Mouse (Mus musculus): ENCODE data around the gene Cfap58.
A peak's percentile ranks its signal among the peaks of the same experiment; 100 is the strongest.

Cfap58 gene

DNA sequence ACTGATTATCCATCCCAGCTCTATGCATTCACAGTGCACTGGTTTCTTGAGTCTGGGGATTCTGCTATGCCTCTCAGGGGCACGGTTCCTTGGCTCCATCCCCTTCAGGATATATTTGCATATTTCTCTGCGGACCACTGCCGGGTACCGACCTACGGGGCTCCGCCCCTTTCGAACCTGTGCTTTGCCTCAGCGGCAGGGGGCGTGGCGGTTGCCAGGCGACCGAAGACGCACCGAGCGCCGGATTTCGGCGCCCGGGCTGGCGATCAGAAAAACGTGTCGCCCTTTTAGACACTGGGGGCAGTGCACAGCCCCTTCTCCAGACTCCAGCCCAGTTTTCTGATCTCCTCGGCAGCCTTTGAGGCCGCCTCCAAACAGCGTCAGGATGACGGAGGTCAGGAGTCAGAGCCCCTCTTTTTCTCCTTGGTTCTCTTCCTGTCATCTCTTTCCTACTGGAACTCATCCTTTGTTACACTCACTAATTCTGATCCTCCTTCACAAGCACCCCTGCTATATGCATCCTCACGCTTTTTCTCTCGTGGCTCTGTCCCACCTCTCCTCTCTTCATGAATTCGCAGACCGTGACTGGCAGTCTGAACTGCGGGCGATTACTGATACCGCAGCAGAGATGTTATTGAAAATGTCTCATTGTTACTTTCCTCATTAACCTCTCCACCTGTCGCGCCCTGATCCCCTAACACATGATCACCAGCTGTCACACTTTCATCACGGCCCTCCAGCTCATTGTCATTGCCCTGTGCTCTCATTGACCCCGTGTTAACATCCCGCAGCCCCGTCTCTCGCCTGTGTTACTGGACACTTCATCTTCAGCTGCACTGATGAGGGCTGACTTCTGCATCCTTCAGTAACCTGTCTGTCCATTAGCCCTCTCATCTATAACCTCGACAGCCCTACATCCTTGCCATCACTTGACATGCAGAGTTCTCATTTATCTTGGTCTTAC is at the start of gene Cfap58:
Gene Cfap58, plus strand, starts transcription at position 233 of the 964 bp plus-strand sequence.
- peak; percentile 82 for DNase-seq

DNA sequence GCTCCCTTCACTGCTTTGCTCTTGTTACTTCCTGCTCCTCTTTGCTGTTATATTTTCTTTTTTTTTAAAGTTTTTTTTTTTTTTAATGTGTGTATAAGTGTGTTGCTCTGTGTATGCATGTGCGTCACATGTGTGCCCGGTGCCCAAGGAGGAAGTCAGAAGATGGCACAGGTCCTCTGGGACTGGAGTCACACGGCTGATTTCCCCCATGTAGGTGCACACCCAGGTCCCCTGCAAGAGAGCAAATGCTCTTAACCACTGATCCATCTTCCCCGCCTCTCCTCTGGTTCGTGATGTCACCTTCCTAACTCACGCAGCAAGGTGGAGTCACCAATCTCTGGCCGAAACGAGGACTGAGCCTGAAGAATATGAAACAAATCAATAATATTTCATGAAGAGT is 49.4 kb upstream of the Cfap58 start:
- no peak for DNase-seq

DNA sequence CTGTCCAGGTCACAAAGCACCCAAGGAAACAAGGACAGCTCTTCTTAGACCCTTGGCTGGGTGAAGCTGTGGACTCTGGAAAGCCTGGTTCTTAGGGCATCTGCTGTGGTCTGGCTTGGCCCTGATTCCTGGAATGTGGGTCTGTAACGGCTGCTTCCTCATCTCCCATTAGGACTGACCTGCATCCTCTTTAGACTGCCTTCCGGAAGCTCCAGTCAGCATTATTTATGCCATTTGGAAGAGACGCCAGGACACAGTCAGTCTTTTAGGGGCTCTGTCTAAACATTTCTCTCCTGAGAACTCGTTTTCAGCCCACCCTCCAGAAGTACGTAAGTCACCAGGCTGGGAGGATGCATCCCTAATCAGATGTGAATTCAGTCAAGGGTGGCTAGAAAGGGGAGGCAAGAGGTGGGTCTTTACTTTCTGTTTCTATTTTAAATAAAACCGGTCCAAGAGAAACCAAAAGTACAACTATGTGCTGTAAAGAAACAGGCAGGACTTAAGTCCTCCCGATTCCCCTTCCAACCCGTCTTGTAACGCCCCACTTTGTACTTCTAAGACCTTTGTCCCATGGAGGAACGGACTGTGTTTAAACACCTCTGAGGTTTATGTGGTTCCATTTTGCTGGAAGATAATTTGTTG is 46.9 kb upstream of the Cfap58 start:
- no peak for DNase-seq

GRCm38 (mm10) chr19:47891562-47892312 is 45.7 kb upstream of the Cfap58 start:
- DNase-seq, result no peak

DNA sequence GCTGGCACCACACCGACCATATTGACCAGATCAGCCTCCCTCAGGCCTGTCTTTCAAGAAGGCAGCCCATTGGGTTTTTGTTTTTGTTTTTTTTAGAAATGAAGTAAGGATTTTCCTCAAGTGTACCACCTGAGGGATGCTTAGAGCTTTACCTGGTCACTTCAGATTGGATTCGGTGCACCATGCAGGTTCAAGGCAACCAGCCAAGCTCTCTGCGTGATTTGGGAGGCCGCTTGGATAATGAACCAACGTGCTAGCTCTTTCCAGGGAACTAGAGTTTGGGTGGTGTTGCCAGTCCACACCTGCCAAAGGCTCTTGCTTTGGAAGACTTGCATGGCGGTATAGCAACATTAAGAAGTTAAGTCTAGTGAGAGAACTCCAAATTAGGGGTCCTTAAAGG is 44.4 kb upstream of the Cfap58 start:
- no peak for DNase-seq

DNA sequence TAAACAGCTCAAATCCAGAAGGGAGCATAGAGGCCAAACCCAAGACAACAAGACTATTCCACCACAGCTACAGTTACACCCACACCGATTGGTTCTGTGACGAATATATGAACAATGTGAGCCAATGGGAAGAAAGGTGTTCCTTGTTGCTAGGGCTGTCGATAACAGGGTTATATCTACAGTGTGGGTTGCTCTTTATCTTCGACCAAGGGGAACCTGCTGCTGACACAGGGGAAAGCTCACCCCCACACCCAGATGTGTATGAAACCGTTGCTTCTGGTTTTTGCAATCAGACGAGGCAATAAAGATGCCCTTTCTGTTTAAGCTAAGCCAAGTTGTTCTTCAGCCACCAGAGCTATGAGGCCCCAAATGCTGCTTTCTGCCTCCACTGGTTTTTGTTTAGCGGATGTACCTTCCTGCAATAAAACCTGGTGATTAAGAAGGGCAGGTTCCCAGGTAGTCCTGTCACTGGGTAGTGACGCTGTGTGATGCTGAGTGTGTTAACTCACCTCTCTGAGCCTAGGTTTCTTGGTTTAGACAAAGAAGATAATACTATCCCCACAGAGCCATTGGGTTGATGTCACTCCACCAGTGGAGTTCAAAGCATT is 38.9 kb upstream of the Cfap58 start:
- no peak for DNase-seq

- DNase-seq, result no peak
Observed at GRCm38 (mm10) chr19:47900012-47900411, 37.5 kb upstream of the Cfap58 start.

- DNase-seq, result no peak
Observed at GRCm38 (mm10) chr19:47900558-47900957, 36.9 kb upstream of the Cfap58 start.

GRCm38 (mm10) chr19:47902316-47903201 is 34.9 kb upstream of the Cfap58 start:
- DNase-seq, result no peak

DNA sequence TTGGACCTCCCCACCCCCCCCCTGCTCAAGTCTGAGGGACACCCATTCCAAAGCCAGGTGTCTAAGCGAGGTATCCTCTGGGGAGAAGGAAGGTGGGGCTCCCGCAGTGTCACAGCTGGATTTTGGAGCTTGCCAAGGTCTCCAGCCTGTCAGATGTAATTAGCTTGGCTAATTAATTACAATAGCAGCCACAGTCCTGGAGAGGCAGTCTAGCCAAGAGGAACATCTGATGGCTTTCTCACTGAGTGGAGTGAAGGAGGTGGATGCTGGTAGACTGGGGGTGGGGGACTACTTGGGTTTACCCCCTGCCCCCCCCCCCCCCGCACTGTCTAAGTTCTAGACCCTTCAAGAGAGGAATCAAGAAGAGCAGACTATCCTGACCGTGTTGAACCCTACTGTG is 33.8 kb upstream of the Cfap58 start:
- DNase-seq, result no peak

GRCm38 (mm10) chr19:47905081-47905480 is 32.4 kb upstream of the Cfap58 start:
- DNase-seq, result no peak

- no peak for DNase-seq
Observed at GRCm38 (mm10) chr19:47905603-47906002, 31.9 kb upstream of the Cfap58 start.

DNA sequence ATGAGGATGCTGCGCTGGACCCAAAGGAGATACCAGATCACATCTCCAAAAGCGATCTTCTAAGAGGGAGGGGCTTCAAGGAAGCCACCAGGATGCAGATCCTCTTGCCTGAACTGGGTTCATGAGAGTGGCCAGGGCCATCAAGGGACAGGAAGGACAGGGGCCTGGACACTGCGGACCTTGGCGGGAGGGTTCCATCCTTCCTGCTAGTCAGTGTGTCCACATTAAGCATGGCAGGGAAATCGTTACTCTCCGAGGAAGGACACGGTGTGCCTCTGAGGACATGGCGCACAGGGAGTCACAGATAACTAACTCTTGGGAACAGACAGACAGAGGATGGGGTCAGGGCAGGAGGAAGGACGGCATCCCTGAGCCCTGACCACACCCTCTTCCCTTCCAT is 29.9 kb upstream of the Cfap58 start:
- DNase-seq, result no peak

- no peak for DNase-seq
Observed at GRCm38 (mm10) chr19:47908961-47909371, 28.5 kb upstream of the Cfap58 start.

DNA sequence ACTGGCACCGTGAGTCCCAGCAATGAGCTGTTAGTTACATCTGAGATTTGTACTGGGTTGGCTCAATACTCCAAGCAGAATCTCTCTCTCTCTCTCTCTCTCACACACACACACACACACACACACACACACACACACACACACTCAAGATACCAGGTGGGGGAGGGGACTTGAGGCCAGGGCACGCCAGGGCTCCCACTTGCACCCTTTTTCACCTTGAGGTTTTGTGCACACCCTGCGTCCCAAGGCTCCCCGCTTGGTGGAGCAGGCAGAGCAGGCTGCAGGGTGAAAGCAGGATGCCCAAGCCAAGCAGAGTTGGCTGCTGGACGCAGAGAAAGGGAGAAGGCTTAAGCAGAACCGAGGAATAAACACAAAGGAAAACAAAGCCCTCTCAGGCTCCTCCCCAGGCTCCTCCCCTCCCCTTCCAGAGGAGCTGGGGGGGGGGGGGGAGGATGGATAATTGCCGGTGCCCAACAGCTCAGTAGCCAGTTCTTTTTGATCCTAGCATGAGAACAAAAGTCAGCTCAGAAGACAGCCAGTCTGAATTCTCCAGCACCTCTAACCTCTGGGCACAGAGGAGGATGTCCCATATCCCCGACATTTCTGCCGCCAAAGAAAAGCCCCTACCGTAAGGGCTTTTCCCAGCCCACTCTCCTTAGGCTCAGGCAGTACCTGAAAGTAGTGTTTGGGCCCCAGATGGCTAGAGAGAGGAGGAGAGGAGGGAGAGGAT is 27.9 kb upstream of the Cfap58 start:
- no peak for DNase-seq

DNA sequence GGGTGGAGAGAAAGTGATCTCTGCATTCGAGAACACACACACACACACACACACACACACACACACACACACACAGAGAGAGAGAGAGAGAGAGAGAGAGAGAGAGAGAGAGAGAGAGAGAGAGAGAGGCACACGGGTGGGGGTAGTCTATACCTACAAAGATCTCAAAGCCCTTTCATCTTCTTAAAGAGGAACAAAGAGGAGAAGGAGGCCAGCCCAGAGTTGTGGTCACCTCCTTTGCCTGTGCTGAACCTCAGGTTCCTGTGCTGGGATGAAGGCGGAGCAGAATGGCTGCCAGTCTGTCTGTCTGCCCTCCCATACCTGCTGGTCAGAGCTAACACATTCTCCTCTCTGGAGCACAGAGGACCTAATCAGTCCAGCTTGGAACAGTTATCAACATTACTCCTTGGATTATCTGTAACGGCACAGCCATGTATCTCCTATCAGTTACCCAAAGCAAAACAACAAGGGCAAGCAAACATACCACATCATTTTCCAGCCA is 27.3 kb upstream of the Cfap58 start:
- peak; percentile 48 for DNase-seq

DNA sequence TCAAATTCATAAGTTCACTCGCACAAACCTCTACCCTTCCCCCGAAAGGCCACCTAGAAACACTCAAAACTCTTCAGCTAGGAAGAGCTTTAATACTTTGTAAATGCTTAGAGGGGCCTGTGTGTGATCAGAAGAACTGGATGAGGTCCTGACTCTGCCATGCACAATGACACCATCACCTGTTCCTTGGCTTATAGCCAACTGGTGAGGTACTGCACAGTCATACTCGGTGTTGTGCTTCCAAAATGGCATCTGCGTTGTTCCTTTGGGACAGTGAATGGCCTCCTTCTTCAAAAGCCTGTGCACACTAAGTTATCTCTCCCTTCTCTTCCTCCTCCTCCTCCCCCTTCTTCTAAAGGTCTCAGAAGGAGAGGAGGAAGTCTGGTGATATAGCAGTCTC is 26.7 kb upstream of the Cfap58 start:
- no peak for DNase-seq

GRCm38 (mm10) chr19:47913344-47913743 is 24.1 kb upstream of the Cfap58 start:
- DNase-seq, result no peak

GRCm38 (mm10) chr19:47914191-47914590 is 23.3 kb upstream of the Cfap58 start:
- no peak for DNase-seq

DNA sequence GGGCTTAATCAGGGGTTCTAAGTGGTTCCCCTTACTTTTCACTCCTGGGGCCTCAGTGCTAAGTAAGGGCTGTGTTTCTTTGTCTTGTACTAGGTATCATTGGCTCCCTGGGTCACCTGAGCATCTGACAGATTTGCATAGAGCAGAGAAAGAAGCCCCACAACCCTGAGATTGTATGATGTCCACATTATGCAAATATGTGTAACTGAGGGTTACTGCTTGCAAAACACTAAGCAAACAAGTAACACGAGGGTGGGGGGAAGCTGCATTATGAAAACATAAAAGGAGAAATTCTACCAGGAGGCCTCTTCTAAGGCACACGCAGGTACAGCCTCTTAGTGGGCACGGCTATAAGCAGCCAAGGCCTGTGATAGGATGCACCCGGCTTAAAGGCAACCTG is 22.2 kb upstream of the Cfap58 start:
- DNase-seq, result no peak

- no peak for DNase-seq
Observed at GRCm38 (mm10) chr19:47917396-47917795, 20.1 kb upstream of the Cfap58 start.
